Mouse (Mus musculus) c-Kit-positive CD71-positive TER-119-negative erythroid progenitor cells, embryonic 14.5 days (primary cell): Measurements from ENCODE around the gene Odf3l2.

Experiments used
- DNase-seq: peaks from one replicate; pipeline ENCODE4 v3.0.0-alpha.2; 2013; ENCODE audit warnings: low read depth

The Odf3l2 gene

DNA sequence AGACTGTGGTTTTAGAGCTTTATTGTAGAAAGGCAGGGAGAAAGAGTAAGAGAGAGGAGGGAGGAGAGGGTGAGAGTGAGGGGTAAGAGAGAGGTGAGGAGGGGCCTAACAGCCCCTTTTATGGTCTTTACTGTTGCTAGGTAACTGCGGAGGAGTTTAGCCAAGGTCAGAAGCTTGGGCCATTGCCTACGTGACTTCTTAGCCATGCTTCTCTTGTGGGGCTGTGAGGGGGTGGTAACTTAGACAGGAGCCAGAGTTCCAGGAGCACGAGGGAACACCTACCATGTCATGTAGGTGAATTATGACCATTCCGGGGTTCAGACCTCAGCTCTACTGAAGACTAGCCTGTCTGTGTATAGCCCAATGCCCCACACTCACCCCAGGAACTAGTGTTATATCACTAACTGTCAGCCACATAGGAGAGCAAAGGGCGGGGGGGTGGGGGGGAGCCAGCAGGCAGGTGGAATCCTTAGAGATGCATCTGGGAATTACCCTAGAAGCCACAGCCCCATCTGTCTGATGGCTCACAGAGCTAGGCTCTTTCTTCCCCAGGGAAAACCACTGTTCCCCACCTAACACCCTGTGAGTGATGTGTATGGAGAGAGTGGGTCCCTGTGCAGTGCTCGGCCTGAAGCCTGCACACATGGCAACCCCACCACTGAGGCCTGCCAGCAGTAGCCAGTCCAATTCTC lies 26.0 kb upstream of the Odf3l2 start:
- no peak for DNase-seq

DNA sequence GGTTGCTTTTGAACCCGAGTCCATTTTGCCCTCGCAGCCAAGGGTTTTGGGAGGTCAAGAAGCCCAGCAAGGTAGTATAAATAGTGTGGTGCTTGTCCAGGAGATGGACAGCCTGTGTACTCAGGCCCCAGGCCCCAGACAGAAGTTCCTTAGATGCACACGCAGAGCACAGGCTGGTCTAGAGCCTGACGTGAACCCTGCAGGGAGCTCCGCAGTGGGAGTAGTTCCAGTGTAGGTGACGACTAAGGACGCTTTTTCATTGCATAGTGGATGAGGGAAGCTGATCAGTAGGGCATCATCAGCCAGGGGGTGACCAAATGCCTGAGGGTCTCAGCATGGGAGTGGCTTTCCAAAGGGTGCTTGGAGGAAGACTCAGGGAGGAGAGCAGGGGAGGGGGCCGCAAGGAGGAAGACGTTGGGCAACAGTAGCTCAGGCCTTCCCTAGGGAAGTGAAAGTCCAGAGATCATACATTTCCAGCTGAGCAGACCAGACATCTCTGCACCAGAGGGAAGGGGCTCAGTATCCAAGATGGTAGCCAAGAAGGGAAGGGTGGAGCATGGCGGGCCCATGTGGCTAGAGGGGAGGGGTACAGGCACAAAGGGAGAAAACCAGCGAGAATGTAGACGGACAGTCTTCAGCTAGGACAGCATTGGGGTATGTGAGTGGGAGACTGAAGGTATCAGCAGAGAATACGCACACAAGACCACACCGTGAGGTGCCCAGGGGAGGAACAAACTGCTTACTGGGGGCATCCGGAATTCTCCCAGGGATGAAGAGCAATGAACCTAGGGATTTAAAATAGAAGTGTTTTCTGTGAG lies 24.7 kb upstream of the Odf3l2 start:
- no peak for DNase-seq

DNA sequence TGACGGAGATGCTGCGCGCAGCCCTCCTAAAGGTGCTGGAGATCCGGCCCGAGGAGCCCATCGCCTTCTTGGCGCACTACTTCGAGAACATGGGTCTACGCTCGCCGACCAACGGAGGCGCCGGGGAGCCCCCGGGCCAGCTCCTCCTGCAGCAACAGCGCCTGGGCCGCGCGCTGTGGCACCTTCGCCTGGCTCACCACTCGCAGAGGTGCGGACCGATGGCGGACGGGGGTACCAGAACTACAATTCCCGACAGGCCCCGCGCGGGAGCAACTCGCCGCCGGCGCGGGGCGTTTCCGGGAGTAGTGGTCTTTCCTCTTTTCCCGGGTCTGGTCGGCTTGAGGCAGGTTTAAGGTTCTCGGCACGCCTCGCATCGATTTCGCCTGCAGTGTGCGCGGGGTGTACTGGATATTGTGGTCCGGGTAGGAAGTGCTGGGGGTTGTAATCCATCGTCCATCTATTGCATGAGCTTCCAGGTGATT lies 24.1 kb upstream of the Odf3l2 start:
- peak; percentile 39 for DNase-seq

- peak; percentile 83 for DNase-seq
Measured at GRCm38 (mm10) chr10:79668771-79669575, 23.4 kb upstream of the Odf3l2 start, which contains the start of gene Tpgs1. Gene Tpgs1, plus strand, starts transcription at chr10:79669369.

DNA sequence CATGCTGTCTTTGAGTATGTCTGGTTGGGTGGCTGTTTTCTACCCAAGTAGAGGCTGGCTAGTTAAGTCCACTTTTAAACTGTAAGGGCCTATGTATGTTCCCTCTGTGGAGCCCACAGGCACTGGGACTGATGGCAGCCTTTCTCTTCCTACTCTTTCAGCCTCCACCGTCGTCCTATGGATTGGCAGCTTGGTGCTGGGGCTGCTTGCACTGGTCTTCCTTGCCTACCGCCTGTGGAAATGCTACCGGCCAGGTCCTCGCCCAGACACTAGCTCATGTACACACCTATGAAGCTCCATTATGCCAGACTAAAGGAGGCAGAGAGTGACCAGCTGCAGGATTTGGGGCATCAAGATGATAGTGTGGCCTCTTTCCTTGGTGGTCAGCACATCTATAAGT lies 22.5 kb upstream of the Odf3l2 start:
- no peak for DNase-seq

DNA sequence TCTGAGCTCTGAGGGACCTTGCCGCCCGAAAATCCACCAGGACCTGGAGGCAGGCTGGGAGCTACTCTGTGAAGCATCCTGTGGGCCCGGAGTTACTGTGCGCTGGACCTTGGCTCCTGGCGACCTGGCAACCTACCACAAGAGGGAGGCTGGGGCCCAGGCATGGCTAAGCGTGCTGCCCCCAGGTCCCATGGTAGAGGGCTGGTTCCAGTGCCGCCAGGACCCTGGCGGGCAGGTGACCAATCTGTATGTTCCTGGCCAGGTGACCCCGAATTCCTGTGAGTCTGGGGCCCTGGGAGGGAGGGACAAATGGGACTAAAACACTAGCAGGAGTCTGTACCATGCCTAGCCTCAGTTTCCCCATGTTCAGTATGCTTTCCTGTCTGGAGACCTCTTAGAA lies 21.0 kb upstream of the Odf3l2 start:
- no peak for DNase-seq

DNA sequence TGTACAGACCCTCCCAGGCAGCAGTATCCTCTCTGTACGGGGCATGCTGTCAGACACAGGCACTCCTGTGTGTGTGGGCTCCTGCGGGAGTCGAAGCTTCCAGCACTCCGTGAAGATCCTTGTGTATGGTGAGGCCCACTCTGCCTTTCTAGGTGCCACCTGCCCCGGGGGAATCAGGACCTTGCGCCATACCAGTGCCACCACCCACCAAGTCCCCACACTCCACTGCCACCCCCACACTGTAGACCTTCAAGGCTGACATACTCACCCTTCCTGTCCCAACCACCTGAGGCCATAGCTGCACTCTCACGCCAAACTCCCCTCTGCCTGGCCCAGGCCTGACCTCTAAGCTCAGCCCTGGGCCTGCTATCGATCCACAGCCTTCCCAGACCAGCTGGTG lies 19.5 kb upstream of the Odf3l2 start:
- no peak for DNase-seq

DNA sequence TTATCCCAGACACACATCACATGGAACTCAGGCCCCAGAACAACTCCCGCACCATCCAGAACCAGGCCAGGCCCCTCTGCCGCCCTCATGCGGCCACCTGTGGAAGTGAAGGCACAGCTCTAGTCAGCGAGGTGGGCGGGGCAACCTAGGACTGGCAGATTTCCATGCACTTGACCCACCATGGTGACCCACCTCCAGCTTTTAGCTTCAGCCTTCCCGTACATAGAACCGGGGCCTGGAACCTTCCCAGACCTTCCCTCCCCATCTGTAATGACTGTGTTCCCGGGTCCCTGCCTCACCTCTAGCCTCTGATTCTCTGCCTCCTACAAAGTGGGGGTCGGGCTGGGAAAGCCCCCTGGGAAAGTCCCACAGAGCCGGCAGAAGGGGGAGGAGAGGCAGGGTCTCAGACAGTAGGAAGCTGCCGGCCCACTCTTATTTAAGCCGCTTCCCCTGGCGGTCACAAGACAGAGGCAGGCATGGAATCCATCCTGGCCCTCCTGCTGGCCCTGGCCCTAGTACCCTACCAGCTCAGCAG lies 18.7 kb upstream of the Odf3l2 start, which contains the start of gene Madcam1:
TSS of gene Madcam1 (plus strand) at position 429 of the 535 bp plus-strand sequence.
- peak; percentile 55 for DNase-seq

GRCm38 (mm10) chr10:79661861-79662260 lies 16.3 kb upstream of the Odf3l2 start:
- no peak for DNase-seq

- DNase-seq: no peak
Measured at GRCm38 (mm10) chr10:79660298-79660697, 14.8 kb upstream of the Odf3l2 start.

GRCm38 (mm10) chr10:79658829-79659228 lies 13.3 kb upstream of the Odf3l2 start:
- DNase-seq: no peak

DNA sequence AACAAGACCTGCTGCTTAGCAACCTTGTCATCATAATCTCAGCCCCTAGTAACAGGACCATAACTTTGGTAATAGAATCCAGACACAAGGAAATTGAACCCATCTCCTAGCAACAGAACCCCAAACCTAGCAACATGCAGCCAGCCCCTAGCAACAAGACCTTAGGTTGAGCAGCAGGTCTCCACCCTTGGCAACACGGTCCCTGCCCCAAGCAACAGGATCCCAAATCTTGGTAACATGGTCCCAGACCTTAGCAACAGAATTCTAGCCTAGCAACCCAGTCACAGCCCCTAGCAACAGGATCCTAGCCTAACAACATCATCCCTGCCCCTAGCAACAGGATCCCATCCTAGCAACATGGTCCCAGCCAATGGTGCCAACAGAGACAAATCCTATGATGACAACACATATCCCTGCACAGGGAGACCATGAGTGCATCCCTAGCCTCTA lies 9.4 kb upstream of the Odf3l2 start:
- no peak for DNase-seq

- DNase-seq: no peak
Measured at GRCm38 (mm10) chr10:79652789-79653188, 7.3 kb upstream of the Odf3l2 start.

- DNase-seq: peak; percentile 54
Measured at GRCm38 (mm10) chr10:79649070-79649751, 3.7 kb upstream of the Odf3l2 start.

DNA sequence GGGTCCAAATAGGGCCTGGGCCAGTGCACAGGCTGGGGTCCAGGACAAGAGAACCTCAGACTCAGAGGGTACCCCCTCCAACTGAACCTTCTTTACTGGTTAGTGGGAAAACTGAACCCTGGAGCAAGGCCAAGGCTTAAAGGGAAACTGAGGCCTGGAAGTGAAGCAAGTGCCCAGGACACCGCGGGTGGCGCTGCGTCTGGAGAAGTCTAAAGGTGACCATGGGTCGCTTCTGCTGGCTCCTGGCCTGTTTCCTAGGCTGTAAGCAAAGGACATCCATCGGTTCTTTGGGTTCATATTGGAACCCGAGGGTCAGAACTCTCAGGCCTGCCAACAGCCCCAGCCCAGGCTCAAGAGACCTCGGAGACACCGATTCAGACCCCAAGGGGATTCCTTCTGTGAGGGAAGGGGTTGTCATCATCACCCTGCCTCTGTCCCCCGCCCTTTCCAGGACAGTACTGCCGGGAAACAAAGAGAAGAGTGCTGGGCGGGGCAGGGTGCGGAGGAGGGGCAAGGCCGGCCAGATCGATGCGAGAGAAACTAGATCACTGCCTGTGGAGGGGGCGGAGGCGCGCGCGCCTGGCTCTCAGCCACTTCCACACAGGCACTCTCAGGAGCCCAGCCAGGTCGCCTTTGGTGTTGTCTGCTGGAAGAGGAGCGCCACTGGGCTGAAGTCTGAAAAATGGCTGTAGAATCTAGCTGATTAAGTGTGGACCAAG lies 6.9 kb downstream of the Odf3l2 start:
- no peak for DNase-seq

- no peak for DNase-seq
Measured at GRCm38 (mm10) chr10:79637128-79638110, 8.1 kb downstream of the Odf3l2 start, which contains the start of gene Shc2. Gene Shc2, minus strand, starts transcription at chr10:79637918.

DNA sequence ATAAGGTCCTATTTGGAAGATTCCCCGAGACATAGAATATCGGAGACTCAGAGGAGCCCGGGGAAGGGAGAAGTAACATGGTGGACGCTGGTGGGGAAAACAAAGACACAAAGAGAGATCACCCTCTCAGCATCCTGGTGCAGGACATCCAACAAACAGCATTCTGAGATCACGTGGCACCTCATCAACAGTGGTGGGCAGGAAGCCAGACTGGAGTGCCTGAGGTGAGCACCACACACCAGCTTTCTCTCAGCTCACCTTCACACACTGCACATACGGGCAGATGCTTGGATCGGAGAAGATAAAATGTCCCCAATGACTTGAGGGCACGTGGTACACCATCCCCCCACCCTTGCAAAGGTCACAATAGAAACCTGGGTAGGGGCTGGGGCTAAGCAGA lies 9.3 kb downstream of the Odf3l2 start:
- no peak for DNase-seq

DNA sequence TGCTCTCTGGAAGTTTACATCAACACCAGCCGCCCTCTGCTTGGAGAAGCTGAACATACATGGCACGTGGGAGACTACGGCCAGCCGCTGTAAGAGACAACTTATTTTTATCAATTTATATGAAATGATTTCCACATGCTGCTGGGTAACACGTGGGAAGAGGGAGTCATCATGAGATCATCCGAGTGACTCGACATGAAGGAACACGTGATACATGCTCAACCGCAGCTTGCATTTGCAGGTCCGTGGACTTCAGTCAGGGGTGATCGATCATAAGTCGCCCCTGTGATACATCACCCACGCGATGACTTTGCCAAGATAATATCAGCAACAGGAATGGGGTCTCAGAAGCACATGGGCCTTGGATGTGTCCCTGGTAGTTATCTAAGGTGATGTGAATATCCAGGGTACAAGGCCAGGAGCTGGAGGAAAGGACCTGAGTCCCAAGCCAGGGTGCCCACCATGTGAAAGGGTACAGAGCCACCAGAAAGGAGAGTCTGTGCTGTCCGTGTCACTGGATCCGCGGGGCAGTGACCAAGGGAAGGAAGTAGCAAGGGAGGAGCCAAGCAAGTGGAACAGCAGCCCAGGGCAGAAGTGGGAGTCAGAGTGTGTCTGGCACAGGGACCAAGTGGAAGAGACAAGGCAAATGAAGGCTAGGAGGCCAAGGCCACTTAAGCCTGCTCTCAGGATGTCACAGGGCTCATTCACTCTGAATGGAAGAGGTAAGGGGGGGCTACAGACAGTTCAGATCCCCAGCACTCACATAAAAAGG lies 12.3 kb downstream of the Odf3l2 start:
- no peak for DNase-seq

DNA sequence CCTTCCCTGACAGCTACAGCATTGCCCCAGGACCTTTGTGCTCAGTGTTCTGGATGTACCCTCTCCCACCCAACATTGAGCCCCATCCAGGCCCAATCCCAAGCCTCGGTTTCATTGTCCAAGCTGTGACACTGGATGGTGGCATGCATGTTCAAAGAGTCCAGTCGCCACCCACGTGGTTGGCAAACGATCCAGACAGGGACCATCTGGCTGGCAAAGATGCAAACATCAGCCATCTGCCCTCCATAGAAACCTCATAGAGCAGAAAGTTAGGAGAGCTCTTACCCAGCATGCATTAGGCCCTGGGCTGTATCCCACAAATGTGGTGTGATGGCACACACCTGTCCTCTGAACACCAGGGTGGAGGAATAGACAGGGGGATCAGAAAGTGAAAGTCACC lies 14.1 kb downstream of the Odf3l2 start:
- no peak for DNase-seq
